Mouse (Mus musculus) stomach, embryonic 15.5 days (tissue): ENCODE results near the gene Gm20388. TPM values are rescaled to one million over a fixed set of nuclear protein-coding genes. Genes with fewer than 3 reads are reported as not detected.

Experiments used
- ATAC-seq: fragments of 200-750 bp; cut with Nextera tagmentation; 2 replicates; pipeline ENCODE4 v1.8.0; 2017; ENCODE audit warnings: low read depth, moderate number of reproducible peaks, moderate TSS enrichment; ENCODE audit not compliant: insufficient read depth, low FRiP score
- H3K27ac ChIP-seq: fragments of 300-500 bp; sonication (generic); 2 replicates; pipeline ENCODE4 v1.5.1; 2015; ENCODE audit warnings: mild to moderate bottlenecking, inconsistent platforms
- H3K27me3 ChIP-seq: fragments of 300-500 bp; sonication (generic); replicated peaks from 2 replicates; pipeline ENCODE4 v1.6.1; 2015; ENCODE audit warnings: inconsistent platforms
- H3K36me3 ChIP-seq: fragments of 300-500 bp; sonication (generic); 2 replicates; pipeline ENCODE4 v1.6.1; 2015; ENCODE audit warnings: inconsistent platforms
- H3K4me1 ChIP-seq: fragments of 300-500 bp; sonication (generic); 2 replicates; pipeline ENCODE4 v1.6.1; 2015; ENCODE audit warnings: inconsistent platforms
- H3K4me2 ChIP-seq: fragments of 300-500 bp; sonication (generic); 2 replicates; pipeline ENCODE4 v1.6.1; 2015; ENCODE audit warnings: mild to moderate bottlenecking, inconsistent platforms
- H3K4me3 ChIP-seq: fragments of 300-500 bp; sonication (generic); replicated peaks from 2 replicates; pipeline ENCODE4 v1.5.1; 2015; ENCODE audit warnings: inconsistent platforms
- H3K9ac ChIP-seq: fragments of 300-500 bp; sonication (generic); 2 replicates; pipeline ENCODE4 v1.6.1; 2015; ENCODE audit warnings: inconsistent platforms
- H3K9me3 ChIP-seq: fragments of 300-500 bp; sonication (generic); 2 replicates; pipeline ENCODE4 v1.6.1; 2016; ENCODE audit warnings: inconsistent platforms
- WGBS: fragments of 180-500 bp; shearing (Covaris S2); methylation state at CpG from one replicate; pipeline ENCODE4 v1.1.7; 2015; 5-methylcytosine and 5-hydroxymethylcytosine counted together
- polyA plus RNA-seq: library from polyadenylated mRNA; unstranded; fragments of >200 nt; fragmentation: Nextera tagmentation; extraction: Ambion mirVana; gene quantifications from 2 replicates; pipeline ENCODE4 v1.2.1, GENCODE M21; 2015

The Gm20388 gene
- polyA plus RNA-seq, 1 experiment from 2014 or later = not detected

DNA sequence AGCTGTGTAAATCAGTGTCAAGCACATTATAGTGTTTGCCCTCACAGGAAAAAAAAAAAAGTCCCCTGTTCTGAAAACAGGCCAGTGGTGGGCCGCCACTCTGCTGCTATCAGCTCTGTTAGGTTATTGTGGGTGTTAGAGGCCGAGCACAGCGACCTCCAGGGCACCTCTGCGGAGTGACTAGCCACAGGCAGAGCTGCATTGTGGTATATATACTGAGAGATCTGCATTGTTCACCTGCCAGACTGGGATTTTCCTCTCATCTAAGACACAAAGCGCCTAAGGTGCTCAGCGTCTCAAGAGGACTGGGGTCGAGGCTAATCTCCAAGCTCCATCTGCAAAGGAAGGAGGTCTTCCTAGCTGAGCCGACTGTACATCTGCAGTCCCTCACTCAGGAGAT is 252.7 kb downstream of the Gm20388 start:
- 63% methylated on average over 8 of the region's 8 CpGs for WGBS
- H3K4me1 ChIP-seq = no peaks in the 10 kb centered on the region
- ATAC-seq = no peak

DNA sequence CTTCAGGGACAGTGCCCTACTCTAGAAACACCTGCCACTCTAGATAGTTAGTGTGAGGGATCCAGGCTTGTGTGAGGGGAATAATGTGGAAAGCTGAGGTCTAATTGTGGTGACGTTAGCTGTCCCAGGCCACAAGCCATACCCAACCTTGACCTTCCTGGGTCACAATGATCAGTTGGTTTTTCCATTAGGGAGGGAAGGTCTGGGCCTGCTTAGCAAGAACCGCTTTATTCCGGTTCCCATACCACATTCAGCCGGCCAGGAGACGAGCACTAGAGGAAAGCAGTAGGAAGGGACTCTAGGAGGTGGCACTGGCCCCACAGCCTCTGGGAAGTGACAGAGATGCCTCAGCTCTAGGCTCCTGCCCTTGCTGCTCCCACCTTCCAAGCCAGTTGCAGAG is 253.4 kb downstream of the Gm20388 start:
- H3K4me2 ChIP-seq = no peak overlapping the region
- H3K9ac ChIP-seq = no peak overlapping the region
- no peak for ATAC-seq
- no peak overlapping the region for H3K27ac ChIP-seq
- no peaks in the 10 kb centered on the region; the same call in 1 of the 2 replicates for H3K27me3 ChIP-seq
- H3K36me3 ChIP-seq = no peaks in the 10 kb centered on the region
- no peak overlapping the region for H3K4me3 ChIP-seq
- no peaks in the 10 kb centered on the region for H3K4me1 ChIP-seq
- 82% methylated on average over 5 of the region's 5 CpGs for WGBS
- H3K9me3 ChIP-seq = no peaks in the 10 kb centered on the region

More for the DNA sequence above, 252.7 kb downstream of the Gm20388 start:
- no peaks in the 10 kb centered on the region; the same call in 1 of the 2 replicates for H3K27me3 ChIP-seq
- no peak overlapping the region for H3K4me3 ChIP-seq
- H3K9me3 ChIP-seq = no peaks in the 10 kb centered on the region
- no peak overlapping the region for H3K27ac ChIP-seq
- no peak overlapping the region for H3K4me2 ChIP-seq
- H3K36me3 ChIP-seq = no peaks in the 10 kb centered on the region
- no peak overlapping the region for H3K9ac ChIP-seq

DNA sequence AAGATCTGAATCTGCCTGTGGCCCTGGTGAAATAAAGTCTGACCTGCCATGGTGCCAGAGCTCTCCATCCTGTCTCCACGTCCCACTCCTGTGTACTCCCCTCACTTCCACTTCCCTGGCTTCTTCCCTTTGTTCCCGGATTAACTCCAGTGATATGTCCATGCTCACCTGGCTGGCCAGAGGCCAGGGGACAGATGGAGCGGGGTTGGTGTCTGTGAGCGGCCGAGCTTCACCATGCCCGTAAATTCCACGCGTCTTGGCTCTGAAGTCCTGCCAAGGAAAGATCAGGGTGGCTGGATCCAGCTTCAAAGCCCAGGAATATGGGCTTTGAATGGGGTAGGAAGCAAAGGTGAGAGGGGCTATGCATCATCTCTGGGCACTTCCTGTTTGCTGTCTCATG is 256.5 kb downstream of the Gm20388 start:
- Histone ChIP-seq H3K27me3 (no peaks in the 10 kb centered on the region; the same call in 1 of the 2 replicates), H3K4me1 (no peaks in the 10 kb centered on the region), H3K4me2 (no peak overlapping the region), H3K27ac (no peak overlapping the region), H3K9ac (no peak overlapping the region), H3K9me3 (no peaks in the 10 kb centered on the region), H3K4me3 (no peak overlapping the region), H3K36me3 (no peaks in the 10 kb centered on the region)
- 84% methylated on average over 8 of the region's 8 CpGs for WGBS
- no peak for ATAC-seq

DNA sequence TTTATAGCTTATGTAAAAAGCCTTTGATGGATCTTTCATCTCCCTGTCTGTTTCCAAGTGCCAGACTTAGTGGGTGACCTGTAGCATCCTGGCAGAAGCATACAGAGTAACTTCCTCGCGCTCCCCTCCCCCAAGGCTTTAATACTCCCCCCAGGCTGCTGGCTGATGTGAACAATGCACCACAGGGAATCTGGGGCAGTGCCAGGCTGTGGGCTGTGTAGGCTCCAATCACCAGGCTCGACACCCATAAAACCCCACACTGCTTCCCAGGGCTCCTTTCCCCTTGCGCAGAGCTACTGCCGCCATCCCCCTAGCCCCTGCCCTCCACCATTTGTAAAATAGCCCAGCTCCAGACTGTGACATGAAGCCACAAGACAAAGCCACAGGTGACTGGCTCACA is 257.2 kb downstream of the Gm20388 start:
- Histone ChIP-seq H3K36me3 (no peaks in the 10 kb centered on the region), H3K4me1 (no peaks in the 10 kb centered on the region)
- WGBS = 51% methylated on average over 5 of the region's 5 CpGs

DNA sequence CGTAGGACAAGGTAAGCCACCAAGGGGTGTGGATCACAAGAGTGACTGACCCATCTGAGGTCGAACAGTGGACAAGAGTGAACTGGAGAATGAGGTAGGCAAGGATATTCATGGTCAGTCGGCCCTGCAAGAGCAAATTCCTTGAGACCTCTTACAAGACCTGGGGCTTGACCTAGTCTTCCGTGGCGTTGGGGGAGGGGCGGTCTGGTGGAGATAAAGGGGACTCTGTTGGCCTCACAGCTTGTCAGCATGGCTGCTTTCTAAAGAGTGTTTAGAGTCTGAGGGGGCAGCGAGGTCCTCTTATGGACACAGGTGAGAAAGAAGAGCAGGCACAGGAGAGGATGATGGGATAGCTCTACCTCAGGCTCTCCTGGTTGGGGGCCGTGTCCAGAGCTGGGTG is 258.5 kb downstream of the Gm20388 start:
- Histone ChIP-seq H3K36me3 (no peaks in the 10 kb centered on the region), H3K9me3 (no peaks in the 10 kb centered on the region), H3K9ac (no peak overlapping the region), H3K27me3 (peaks cover 2% of the 10 kb centered on the region; the same call in 1 of the 2 replicates), H3K4me3 (no peak overlapping the region), H3K27ac (no peak overlapping the region), H3K4me2 (no peak overlapping the region), H3K4me1 (no peaks in the 10 kb centered on the region)
- WGBS = 55% methylated on average over 8 of the region's 8 CpGs
- no peak for ATAC-seq

More for the DNA sequence above, 257.2 kb downstream of the Gm20388 start:
- ATAC-seq = no peak
- Histone ChIP-seq H3K9me3 (no peaks in the 10 kb centered on the region), H3K4me3 (no peak overlapping the region), H3K4me2 (no peak overlapping the region), H3K27ac (no peak overlapping the region), H3K9ac (no peak overlapping the region), H3K27me3 (peaks cover under 1% of the 10 kb centered on the region; the same call in 1 of the 2 replicates)

DNA sequence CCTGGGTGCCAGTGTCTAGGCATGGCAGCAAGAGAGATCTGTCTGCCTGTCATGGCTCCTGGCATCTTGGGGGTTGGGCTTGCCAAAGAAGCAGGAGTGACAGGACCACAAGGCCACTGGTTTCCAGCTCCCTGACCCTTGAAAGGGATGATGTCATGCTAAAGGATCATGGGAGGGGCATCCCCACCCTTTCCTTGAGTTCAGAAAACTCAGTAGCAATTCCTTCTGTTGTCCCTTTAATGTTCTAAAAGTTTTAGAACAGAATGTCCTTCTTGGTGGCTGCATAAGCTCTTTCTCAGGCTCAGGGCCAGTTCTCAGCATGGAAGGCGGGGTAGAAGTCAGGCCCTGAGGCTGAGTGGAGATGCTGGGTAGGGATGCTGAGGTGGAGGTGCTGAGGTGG is 262.6 kb downstream of the Gm20388 start:
- Histone ChIP-seq H3K36me3 (no peaks in the 10 kb centered on the region), H3K27ac (no peak overlapping the region), H3K9ac (no peak overlapping the region), H3K4me2 (no peak overlapping the region), H3K27me3 (0 out of 2 replicates have a peak, but pooled peaks cover 2% of the 10 kb centered on the region), H3K4me3 (no peak overlapping the region), H3K9me3 (no peaks in the 10 kb centered on the region), H3K4me1 (peaks cover 16% of the 10 kb centered on the region)
- WGBS = 84% methylated on average over 1 of the region's 1 CpGs
- no peak for ATAC-seq

DNA sequence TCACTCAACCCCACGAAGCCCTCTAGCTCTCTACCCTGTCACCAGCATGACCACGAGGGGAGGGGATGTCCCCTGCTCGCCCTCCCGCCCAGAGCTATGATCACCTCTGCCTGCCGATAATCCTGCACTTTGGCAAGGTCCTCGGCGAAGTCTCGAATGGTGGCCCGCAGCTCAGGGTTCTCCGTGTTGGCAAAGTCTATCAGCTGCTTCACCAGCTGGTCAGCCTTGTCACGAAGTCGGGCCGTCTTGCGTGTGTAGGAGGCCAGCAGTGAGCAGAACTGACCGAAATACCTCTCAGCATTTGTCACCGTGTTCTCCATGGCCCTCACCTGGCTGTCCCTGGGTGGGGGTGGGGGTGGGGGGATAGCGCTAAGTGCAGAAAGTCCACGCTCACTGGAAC is 264.0 kb downstream of the Gm20388 start:
- H3K9ac ChIP-seq = no peak overlapping the region
- H3K4me2 ChIP-seq = no peak overlapping the region
- H3K36me3 ChIP-seq = no peaks in the 10 kb centered on the region
- no peak for ATAC-seq
- no peak overlapping the region for H3K4me3 ChIP-seq
- no peak overlapping the region for H3K27ac ChIP-seq
- H3K27me3 ChIP-seq = 0 out of 2 replicates have a peak, but pooled peaks cover 2% of the 10 kb centered on the region
- H3K9me3 ChIP-seq = no peaks in the 10 kb centered on the region
- WGBS = 59% methylated on average over 18 of the region's 18 CpGs
- peaks cover 17% of the 10 kb centered on the region for H3K4me1 ChIP-seq

DNA sequence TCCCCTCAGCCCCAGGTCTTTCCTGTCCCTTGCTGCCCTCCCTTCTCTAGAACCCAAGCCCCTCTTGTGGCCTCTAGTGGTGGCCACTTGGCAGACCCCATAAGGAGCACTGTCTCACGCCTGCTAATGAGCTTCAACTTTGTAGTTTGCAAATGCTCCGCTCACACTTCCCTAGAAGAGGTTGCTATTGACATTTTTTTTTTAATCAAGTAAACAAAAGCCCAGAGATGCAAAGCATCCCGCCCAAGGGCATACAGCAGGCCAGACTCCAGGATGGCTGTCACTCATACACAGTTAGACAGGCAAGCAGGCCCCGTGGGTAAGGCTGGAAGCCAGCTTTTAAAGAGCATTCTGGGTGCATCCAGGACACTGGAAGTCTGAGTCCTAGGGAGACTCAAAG is 266.0 kb downstream of the Gm20388 start:
- Histone ChIP-seq H3K27ac (peak overlapping the region; percentile 77; the same call in 1 of the 2 replicates), H3K4me3 (no peak overlapping the region), H3K36me3 (no peaks in the 10 kb centered on the region), H3K27me3 (0 out of 2 replicates have a peak, but pooled peaks cover 2% of the 10 kb centered on the region), H3K9ac (no peak overlapping the region), H3K4me1 (peaks cover 17% of the 10 kb centered on the region), H3K9me3 (no peaks in the 10 kb centered on the region), H3K4me2 (no peak overlapping the region)
- no peak for ATAC-seq
- WGBS = 49% methylated on average over 4 of the region's 4 CpGs

DNA sequence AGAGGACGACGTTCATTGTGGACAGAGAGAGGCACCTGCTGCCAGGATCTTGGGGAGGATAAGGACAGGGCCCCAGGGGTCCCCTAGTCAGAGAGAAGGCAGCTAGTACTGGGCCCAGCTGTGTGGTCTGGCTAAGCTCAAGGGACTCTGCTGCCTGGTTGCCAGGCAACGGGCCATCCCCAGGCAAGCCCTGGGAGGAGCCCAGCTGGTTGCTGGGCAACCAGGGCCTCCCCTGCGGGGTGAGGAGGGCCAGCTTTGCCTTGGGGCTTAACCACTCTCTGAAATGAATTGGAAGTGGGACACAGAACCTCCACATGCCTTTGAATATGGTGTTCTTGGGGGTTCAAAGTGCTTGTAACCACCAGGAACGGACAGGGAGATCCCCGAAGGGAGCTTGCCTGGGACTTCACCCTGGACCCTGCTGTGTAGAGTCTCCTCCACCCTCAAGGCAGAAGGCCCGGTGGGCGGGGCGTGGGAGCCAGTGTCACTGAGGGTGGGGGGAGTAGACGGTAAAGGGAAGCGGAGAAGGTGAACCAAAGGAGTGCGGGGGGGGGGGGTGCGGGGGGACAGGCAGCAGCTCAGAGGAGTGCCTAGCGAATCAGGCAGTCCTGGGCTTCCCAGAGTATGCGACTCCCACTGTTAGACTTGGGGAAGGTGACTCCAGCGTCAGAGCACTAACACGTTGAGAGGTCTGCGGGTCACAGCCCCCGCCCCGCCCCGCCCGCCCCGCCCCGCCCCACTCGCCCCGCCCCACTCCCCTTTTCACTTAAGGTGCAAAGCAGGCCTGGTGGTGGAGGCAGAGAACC is 266.9 kb downstream of the Gm20388 start, which contains the start of gene Fam92b:
TSS of gene Fam92b (minus strand) at position 149 of the 806 bp plus-strand sequence.
- no peaks in the 10 kb centered on the region for H3K36me3 ChIP-seq
- peak; percentile 79 for ATAC-seq
- no peak within 1 kb of the TSS for H3K9ac ChIP-seq
- H3K4me2 ChIP-seq = peak within 1 kb of the TSS; percentile 50
- WGBS = 2% methylated on average over 14 of the region's 26 CpGs
- H3K4me1 ChIP-seq = peaks cover 17% of the 10 kb centered on the region
- no peaks in the 10 kb centered on the region for H3K9me3 ChIP-seq
- peak within 1 kb of the TSS; percentile 77 for H3K27ac ChIP-seq
- 0 out of 2 replicates have a peak within 1 kb of the TSS, but pooled peaks have one; percentile 11 for H3K4me3 ChIP-seq
- H3K27me3 ChIP-seq = 0 out of 2 replicates have a peak, but pooled peaks cover 2% of the 10 kb centered on the region

DNA sequence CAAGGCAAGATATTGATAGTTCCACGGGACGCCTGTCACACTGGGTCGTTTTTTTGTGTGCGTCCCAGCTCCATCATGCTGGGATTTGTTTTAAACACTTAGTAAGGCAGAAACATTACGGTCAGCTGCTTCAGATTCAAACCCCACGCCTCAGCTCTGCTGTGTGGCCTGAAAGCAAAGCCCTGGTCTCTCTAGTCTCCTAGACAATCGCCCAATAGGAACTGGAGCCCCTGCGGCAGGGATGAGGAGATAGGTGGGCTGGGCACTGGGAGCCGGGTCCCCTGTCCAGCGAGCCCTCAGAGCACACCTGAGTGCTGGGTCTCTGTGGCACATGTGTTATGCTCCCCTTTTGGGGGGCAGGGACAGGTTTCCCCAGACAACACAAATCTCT is 267.5 kb downstream of the Gm20388 start:
- Histone ChIP-seq H3K4me3 (no peak overlapping the region), H3K27me3 (no peaks in the 10 kb centered on the region), H3K9me3 (no peaks in the 10 kb centered on the region), H3K4me1 (peaks cover 17% of the 10 kb centered on the region), H3K9ac (no peak overlapping the region), H3K27ac (0 out of 2 replicates have a peak overlapping the region, but pooled peaks have one; percentile 13), H3K36me3 (no peaks in the 10 kb centered on the region), H3K4me2 (peak overlapping the region; percentile 50)
- WGBS = 13% methylated on average over 10 of the region's 10 CpGs
- ATAC-seq = no peak

DNA sequence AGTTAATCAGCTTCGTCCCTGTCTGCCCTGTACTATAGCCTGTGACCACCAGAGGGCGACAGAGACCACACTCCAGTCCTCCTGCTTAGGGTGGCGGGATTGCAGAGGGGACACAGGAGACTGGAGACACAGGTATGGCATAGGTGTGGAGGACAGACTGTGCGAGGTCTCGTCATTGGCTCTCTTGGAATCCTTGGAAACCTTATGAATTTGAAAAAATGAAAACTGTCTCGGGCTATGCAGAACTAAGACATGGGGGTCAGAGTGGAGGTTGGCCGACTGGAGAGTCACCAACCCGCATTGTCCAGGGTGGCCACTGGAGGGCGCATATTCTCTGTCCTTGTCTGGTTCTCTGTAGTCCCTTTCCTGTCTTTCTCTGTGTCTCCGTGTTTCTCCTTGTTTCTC is 268.4 kb downstream of the Gm20388 start:
- Histone ChIP-seq H3K4me3 (peak overlapping the region; percentile 14; the same call in 1 of the 2 replicates), H3K4me2 (peak overlapping the region; percentile 52), H3K9ac (no peak overlapping the region), H3K27me3 (no peaks in the 10 kb centered on the region), H3K36me3 (no peaks in the 10 kb centered on the region), H3K9me3 (no peaks in the 10 kb centered on the region), H3K4me1 (peaks cover 19% of the 10 kb centered on the region), H3K27ac (no peak overlapping the region)
- ATAC-seq = peak; percentile 61
- 0% methylated on average over 10 of the region's 10 CpGs for WGBS

DNA sequence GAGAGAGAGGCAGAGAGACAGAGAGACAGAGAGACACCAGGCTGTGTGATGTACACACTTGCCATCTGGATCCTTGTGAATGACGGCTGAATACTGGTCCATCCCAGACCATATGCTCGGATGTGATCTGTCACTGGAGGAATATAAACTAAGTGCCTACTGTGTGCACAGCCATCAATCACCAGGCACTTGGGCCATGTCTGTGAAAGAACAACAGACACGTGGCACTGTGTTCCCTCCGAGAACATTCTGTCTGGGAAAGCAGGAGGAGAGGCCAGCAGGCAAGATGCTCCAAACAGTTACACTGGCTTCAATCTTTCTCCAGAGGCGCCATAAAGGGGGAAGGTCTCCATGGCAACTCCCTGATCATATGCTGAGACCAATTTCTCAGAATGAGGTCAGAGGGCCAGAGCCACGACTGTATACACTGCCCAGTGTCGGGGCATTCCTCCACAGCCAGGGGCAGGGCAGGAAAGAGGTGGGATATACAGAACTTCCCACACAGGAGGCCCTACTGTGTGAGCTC is 269.9 kb downstream of the Gm20388 start:
- H3K9ac ChIP-seq = no peak overlapping the region
- no peaks in the 10 kb centered on the region for H3K27me3 ChIP-seq
- H3K4me2 ChIP-seq = no peak overlapping the region
- no peak overlapping the region for H3K27ac ChIP-seq
- no peaks in the 10 kb centered on the region for H3K9me3 ChIP-seq
- no peak for ATAC-seq
- H3K4me1 ChIP-seq = peaks cover 33% of the 10 kb centered on the region
- WGBS = 41% methylated on average over 7 of the region's 7 CpGs
- no peaks in the 10 kb centered on the region for H3K36me3 ChIP-seq
- no peak overlapping the region for H3K4me3 ChIP-seq
